Comparison of ENCODE assay signal across 10 mouse cellular contexts in the genomic region with DNA sequence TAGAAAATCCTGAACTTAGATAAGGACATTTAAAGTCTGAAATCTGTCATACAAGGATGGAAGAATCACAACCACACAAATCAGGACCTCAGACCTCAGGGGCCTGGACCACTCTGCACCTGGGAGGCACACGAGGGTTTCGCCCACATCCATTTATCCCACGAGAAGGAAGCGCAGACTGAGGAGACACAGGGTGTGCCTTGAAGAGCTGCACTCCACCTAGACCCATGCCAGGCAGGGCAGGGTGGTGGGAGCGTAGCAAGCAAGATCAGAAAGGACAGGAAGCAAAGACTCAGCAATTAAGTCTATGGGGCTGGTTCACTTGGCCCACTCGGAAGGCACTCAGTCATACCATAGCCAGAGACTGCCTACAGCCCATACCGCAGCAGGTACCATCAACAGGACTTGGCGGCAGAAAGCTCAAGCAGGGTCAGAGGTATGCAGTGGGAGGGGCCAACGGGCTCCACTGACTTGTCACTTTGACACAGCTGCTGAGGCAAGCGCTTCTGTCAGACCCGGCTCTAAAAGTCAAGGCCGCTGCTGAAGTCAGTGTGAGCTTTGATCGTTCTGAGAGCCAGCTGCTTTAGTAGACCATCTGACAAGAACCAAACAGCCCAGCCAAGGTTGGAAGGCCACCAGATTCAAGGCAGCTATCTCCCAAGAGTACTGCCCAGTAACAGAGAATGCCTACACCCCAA.
DNase-seq lines count a peak whose midpoint lies in the region; ATAC-seq and TF ChIP-seq lines count a peak whose summit lies in the region.
"Had no signal": no experiment of that assay in that cellular context is flagged by ENCODE, and none has a peak within 500 bp of the region (broad histone marks: within the 10 kb centered on the region; RNA-seq: fewer than 3 reads in every experiment).

No protein-coding gene starts in this region.

- peak overlapping the region; percentile 67 for H3K27ac ChIP-seq in hindbrain, embryonic 10.5 days
- H3K27ac ChIP-seq in hindbrain, embryonic 16.5 days (ENCODE audit: low read depth, low read length): no peak overlapping the region
- H3K27ac ChIP-seq in embryonic facial prominence, embryonic 10.5 days (replicated peaks): no peak overlapping the region
- no peak overlapping the region for H3K27ac ChIP-seq in kidney, adult 2 months (ENCODE audit: insufficient read depth, low read depth, low read length)
- H3K27ac ChIP-seq: embryonic facial prominence, embryonic 15.5 days had no signal

- H3K36me3 ChIP-seq in hindbrain, embryonic 10.5 days: no peaks in the 10 kb centered on the region
- H3K36me3 ChIP-seq in hindbrain, embryonic 16.5 days (ENCODE audit: control insufficient read depth, insufficient read depth, low read length): no peaks in the 10 kb centered on the region
- H3K36me3 ChIP-seq in embryonic facial prominence, embryonic 10.5 days (replicated peaks): no peaks in the 10 kb centered on the region
- no peaks in the 10 kb centered on the region for H3K36me3 ChIP-seq in kidney, adult 2 months (ENCODE audit: control insufficient read depth, insufficient read depth, low read length)
- H3K36me3 ChIP-seq: embryonic facial prominence, embryonic 15.5 days had no signal

- TF ChIP-seq POLR2A in kidney, adult 2 months (IDR thresholded peaks at IDR 0.05; ENCODE audit: low read depth, low read length): no peak

- peaks cover 32% of the 10 kb centered on the region for H3K4me1 ChIP-seq in hindbrain, embryonic 10.5 days (replicated peaks)
- H3K4me1 ChIP-seq in hindbrain, embryonic 16.5 days (ENCODE audit: control insufficient read depth, insufficient read depth, low read depth, low read length): peaks cover 6% of the 10 kb centered on the region
- H3K4me1 ChIP-seq in embryonic facial prominence, embryonic 10.5 days: peaks cover 21% of the 10 kb centered on the region
- H3K4me1 ChIP-seq in kidney, adult 2 months (ENCODE audit: control insufficient read depth, insufficient read depth, low read length): no peaks in the 10 kb centered on the region
- H3K4me1 ChIP-seq: megakaryocyte, embryonic 14.5 days had no signal

- no peak overlapping the region for H3K9ac ChIP-seq in hindbrain, embryonic 16.5 days (ENCODE audit: low read depth, low read length)
- H3K9ac ChIP-seq: embryonic facial prominence, embryonic 15.5 days had no signal

- peak; percentile 39 for DNase-seq in hindbrain, embryonic 10.5 days (ENCODE audit: low spot score)
- DNase-seq in embryonic facial prominence, embryonic 10.5 days (ENCODE audit: low spot score): peak; percentile 35
- peak; percentile 84 for DNase-seq in kidney, adult 2 months
- DNase-seq in lung, postnatal 10 days: peak; percentile 46
- DNase-seq in natural killer cell, adult 2 months (ENCODE audit: low spot score in 2 of 2): no peak
- DNase-seq in urinary bladder, postnatal 25 days (ENCODE audit: low spot score): no peak

- no peaks in the 10 kb centered on the region for H3K9me3 ChIP-seq in hindbrain, embryonic 10.5 days
- H3K9me3 ChIP-seq in hindbrain, embryonic 16.5 days (ENCODE audit: control insufficient read depth, low read length): no peaks in the 10 kb centered on the region
- no peaks in the 10 kb centered on the region for H3K9me3 ChIP-seq in embryonic facial prominence, embryonic 10.5 days
- H3K9me3 ChIP-seq: embryonic facial prominence, embryonic 15.5 days; megakaryocyte, embryonic 14.5 days had no signal

- WGBS in hindbrain, embryonic 10.5 days: 50% methylated on average over 13 of the region's 13 CpGs
- 57% methylated on average over 13 of the region's 13 CpGs for WGBS in hindbrain, embryonic 16.5 days
- 50% methylated on average over 13 of the region's 13 CpGs for WGBS in embryonic facial prominence, embryonic 10.5 days
- 50% methylated on average over 13 of the region's 13 CpGs for WGBS in kidney, adult 2 months

- ATAC-seq in hindbrain, embryonic 16.5 days: no peak
- ATAC-seq in monocyte, adult 5-6 weeks (replicated peaks; ENCODE audit: insufficient number of reproducible peaks, low FRiP score, low TSS enrichment, poor library complexity, severe bottlenecking): no peak

- no peak overlapping the region for H3K4me3 ChIP-seq in hindbrain, embryonic 10.5 days
- no peak overlapping the region for H3K4me3 ChIP-seq in hindbrain, embryonic 16.5 days (ENCODE audit: low read length)
- H3K4me3 ChIP-seq in embryonic facial prominence, embryonic 10.5 days: no peak overlapping the region
- no peak overlapping the region for H3K4me3 ChIP-seq in kidney, adult 2 months (ENCODE audit: insufficient read depth, low read depth, low read length)
- H3K4me3 ChIP-seq: embryonic facial prominence, embryonic 15.5 days; megakaryocyte, embryonic 14.5 days had no signal

- H3K4me2 ChIP-seq in hindbrain, embryonic 16.5 days (ENCODE audit: low read length): no peak overlapping the region
- H3K4me2 ChIP-seq: embryonic facial prominence, embryonic 15.5 days had no signal

- TF ChIP-seq CTCF in kidney, adult 2 months (conservative IDR thresholded peaks at IDR 0.05; ENCODE audit: insufficient read depth, insufficient read length, low read depth, low read length): no peak

- no peaks in the 10 kb centered on the region for H3K27me3 ChIP-seq in hindbrain, embryonic 10.5 days (ENCODE audit: insufficient read depth, poor library complexity, severe bottlenecking)
- no peaks in the 10 kb centered on the region for H3K27me3 ChIP-seq in hindbrain, embryonic 16.5 days (replicated peaks; ENCODE audit: control insufficient read depth, insufficient read depth, low read length)
- H3K27me3 ChIP-seq in embryonic facial prominence, embryonic 10.5 days (replicated peaks; ENCODE audit: low read depth, poor library complexity, severe bottlenecking): no peaks in the 10 kb centered on the region
- no peaks in the 10 kb centered on the region for H3K27me3 ChIP-seq in kidney, adult 2 months (replicated peaks; ENCODE audit: control insufficient read depth, insufficient read depth, low read length)
- H3K27me3 ChIP-seq: embryonic facial prominence, embryonic 15.5 days had no signal

Comparison
In these comparisons a context has a peak if more than half of its experiments do, and no peak if none do; other contexts are left out.
1. DNase-seq: peak in hindbrain, embryonic 10.5 days (single experiment), embryonic facial prominence, embryonic 10.5 days (single experiment), kidney, adult 2 months (single experiment) and lung, postnatal 10 days (single experiment); none in natural killer cell, adult 2 months (0 of 2) and urinary bladder, postnatal 25 days (single experiment).